Mouse (Mus musculus): ENCODE measurements around the gene Gjb6.

Gene Gjb6

DNA sequence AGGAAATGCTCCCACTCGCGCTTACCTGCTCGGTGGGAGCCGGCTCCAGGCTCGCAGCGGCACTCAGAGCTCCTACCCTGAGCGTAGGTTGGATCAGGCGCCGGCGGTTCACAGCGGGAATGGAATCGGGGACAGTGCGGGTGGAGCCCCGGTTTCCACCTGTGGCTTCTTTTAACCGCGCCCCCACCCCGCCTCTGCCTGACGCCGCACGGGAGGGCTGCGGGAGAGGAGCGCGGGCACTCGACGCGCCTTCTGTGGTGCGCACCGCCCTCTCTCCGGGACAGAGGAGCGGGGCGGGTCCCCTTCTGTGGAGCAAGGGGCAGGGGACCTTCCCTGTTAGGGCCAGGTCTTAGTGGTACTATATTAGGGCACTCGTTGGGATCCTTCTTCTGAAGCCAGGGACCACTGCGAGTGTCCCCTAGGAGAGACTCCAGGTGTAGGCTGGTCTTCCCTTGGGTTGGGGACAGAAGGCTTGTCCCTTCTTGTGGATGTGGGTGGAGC, at the start of gene Gjb6:
Gene Gjb6 (minus strand): TSS at position 451 of the 501 bp plus-strand sequence.
- DNase-seq (ENCODE audit: low read depth, low spot score) = no peak

DNA sequence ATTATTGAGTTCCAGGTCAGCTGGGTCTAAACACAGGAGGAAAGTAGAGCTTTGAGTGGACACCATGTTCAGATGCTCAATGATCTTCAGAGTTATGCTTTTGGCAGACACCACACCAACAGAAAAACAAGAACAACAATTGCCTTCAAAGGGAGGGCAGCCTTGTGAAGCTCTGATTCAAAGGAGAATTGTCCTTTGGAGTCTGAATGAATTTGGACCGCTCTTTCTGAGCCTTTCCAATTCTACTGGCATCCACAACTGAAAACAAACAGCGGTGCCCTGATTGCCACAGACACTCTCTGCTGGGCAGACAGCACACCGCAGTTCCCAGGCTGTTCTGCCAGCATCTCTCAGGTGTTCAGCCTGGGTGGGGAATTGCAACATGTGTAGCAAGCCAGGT, 32.1 kb upstream of the Gjb6 start:
- DNase-seq (ENCODE audit: low read depth, low spot score) = no peak

DNA sequence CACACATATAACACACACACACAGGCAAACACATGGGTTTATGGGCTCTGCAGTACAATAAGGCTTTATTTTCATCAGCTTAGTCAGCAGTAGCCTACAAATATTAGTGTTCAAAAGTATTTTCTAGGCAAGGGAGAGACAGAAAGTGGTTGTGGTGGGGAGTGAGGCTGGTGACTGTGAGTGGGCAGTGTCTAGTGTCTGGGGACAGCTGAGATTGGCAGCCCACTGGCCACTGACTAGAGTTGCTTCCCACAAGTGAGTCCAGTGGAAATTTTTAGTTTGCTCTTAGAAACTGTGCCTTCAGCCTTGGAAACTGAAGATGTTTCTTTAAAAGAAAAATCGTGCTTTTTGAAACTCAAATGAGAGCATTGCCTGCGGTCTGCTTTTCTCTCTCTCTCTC, 28.4 kb upstream of the Gjb6 start:
- no peak for DNase-seq (ENCODE audit: low read depth, low spot score)

DNA sequence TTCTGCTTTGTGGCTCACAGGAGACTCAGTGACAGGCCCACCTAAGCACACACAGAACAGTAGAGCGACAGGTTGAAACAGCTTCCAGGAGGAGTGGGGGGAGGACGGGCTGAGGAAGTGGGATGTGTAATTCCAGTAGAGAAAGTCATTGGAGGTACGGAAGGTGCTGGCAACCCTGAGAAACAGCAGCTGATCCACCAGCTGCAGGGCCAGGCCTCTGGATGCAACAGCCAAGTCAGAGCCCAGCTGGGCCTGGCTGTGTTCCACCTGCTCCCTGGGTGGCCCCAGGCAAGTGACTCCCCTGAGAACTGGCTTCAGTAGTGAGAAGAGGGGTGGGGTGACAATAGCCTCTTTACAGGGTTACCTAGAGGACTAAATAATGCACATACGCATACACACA, 27.8 kb upstream of the Gjb6 start:
- no peak for DNase-seq (ENCODE audit: low read depth, low spot score)

DNA sequence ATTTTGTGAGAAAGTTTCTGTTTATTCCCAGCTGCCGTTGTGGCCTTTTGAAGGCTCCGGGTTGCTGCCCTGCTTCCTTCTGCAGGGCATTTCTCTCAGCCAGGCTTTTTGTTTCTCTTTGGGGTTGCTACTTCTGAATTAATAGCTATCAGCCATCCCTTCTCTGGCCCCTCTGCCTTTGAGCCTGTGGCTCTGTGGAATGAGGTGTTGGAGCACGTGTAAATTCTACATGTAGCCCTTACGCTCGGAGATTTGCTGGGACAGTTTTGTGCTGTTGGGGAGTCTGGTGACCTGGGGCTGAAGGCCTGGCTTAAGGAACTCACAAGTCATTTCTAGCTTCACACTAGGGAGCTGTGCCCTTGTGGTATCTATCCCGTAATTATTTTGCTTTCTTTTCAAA, 21.5 kb upstream of the Gjb6 start:
- no peak for DNase-seq (ENCODE audit: low read depth, low spot score)

DNA sequence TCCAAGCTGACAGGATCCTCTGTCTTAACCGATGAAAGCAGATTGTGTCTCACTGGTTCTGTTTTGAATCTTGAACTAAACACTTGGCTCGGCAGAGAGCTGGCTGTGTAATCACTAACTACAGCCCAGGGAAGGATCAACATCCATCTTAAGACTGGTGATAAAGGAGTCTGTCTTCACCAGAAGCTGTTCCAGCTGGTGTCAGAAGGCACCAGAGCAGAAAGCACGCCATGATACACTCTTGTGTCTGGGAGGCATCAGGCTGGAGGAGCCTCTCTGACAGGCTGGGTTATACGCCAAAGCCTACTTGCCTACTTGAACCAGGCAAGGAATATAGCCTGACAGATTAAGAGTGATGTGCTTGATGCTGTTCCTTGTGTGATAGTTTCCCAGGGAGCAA, 12.3 kb upstream of the Gjb6 start:
- DNase-seq (ENCODE audit: low read depth, low spot score) = no peak

DNA sequence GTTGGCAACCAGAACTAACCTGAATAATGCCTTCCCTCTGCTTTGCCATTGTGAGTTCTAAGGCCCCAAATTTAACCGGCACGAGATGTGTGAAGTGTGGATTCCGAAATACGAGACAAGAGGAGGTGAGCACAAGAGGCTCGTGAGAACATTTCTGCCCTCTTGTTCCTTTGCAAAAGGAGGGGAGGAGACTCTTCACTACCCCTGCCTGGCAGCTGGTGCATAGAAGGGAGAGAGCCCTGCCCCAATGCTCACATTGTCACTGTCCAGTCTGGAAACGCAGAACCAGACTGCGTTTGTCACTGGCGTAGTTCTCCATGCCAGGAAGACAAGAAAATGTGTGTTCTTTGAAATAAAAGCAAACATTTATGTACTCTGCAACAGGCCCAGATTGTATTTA, 1.9 kb upstream of the Gjb6 start:
- DNase-seq (ENCODE audit: low read depth, low spot score) = no peak

DNA sequence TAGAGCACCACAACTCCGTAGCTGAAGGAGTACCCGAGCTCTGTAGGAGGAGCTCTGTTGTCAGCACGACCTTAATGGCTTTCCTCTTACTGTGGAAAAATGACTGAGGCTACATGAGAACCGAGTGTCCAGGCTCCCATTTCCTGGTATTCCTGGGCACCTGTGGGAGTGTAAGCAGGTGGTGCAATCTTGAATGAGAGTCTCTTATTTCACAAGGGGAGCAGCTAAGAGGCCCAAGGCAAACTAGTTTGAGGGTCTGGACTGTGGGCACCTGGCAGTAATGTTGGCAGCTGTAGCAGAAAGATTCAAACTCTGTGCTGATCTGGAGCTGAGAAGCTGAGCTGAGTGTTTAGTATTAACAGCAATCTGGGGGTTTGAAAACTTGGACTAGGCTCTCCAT, 6.0 kb downstream of the Gjb6 start:
- DNase-seq (ENCODE audit: low read depth, low spot score) = no peak

DNA sequence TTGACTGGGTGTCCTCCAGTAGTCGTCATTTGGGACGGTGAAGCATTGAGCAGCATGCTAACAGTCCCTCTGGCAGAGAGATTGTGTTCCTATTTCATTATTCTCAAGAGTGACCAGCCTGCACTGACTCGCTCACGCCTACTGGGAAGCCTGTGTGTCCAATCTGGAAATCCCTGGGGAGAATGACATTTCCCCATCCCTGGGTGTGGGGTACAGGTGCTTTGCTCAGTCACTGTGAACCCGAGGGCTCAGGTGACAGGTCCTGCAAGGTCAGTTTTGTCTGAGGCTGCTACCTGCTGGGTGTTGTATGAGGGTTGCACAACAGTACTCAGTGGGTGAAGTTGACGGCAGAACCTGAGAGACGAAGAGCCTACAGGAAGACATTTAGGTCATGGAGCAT, 11.1 kb downstream of the Gjb6 start:
- no peak for DNase-seq (ENCODE audit: low read depth, low spot score)

DNA sequence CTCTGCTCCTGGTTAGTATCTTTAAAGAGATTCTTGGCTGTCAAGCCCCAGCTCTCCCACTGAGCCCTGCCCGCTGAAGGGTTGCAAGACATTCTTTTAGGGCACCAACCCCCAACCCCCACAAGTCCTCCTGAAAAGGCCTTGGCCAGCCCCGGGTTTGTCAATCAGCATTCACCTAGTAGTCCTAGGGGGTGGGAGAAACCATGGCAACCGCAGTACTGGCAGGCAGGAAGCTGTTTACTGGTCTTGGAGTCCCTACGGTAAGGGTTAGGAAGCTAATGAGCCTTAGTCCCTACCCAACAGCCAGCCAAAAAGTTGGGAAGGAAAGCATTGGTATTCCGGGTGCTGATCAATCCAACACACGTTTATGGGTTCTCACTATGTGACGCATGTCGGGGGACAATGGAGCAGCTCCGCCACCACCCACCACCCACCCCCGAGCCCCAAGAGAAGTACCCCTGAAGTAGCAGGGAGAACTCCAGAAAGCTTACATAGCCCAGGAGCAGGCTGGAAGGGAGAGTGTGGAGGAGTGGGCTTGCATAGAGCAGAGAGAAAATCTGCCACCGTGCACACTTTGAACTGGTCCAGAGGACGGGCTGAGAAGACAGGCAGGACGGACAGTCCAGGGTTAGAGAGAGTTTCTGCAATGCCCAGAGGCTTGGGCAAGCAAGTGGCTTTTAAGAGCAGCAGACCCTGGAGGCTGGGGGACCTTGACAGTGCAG, 17.4 kb downstream of the Gjb6 start, which contains the start of gene Gm4491:
Gene Gm4491 (minus strand): TSS at position 61 of the 722 bp plus-strand sequence.
- no peak for DNase-seq (ENCODE audit: low read depth, low spot score)

DNA sequence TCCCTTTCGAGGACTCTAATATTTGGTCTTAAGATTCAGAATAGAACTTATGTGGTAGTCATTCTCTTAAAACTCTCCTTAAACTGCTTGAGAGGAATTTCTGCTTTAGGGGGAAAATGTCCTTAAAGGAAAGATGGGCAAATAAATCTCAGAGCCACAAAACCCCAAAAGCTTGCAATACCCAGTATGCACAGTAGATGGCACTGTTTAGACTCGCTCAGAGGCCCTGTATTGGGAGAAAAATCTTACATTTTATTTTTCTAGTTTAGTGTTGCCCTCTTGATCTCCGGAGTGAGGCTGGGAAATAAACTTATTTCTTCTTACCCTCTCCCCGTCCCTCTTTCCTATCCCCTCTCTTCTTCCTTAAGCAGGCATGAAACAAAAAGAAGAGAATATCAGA, 24.2 kb downstream of the Gjb6 start:
- peak; percentile 27 for DNase-seq (ENCODE audit: low read depth, low spot score)

DNA sequence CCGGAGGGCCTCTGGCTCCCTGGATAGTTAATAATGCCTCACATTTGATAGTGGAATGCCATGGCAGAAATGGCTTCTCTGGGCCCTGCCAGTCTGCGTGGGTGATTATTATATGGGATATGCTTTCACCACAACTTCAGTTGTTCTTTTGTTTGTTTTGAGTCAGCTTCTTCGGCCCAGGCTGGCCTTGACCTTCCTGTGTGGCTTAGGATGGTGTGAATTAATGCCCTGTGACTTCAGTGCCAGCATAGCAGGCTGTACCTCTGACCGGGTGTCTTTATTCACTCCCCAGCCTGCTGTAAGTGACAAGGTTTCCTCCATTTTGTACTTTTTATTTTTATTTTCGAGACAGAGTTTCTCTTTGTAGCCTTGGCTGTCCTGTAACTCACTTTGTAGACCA, 25.5 kb downstream of the Gjb6 start:
- DNase-seq (ENCODE audit: low read depth, low spot score) = no peak

DNA sequence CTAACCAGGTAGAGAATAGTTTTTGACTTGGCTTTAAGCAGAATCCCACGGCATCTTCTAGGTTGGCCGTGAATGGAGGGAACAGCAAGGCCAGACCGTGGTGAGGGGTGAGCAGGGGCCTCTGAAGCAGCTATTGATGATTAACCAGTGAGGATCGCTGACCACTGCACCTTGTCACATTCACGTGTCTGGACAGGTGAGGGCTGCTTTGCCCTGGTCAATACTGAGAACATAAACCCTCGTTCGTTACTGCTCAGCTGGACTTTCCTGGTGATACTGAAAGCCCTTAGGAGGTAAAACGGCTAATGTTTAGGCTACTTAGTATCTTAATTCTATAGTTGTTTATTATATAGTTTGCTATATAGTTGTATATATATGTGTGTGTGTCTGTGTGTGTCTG, 26.3 kb downstream of the Gjb6 start:
- DNase-seq (ENCODE audit: low read depth, low spot score) = no peak

DNA sequence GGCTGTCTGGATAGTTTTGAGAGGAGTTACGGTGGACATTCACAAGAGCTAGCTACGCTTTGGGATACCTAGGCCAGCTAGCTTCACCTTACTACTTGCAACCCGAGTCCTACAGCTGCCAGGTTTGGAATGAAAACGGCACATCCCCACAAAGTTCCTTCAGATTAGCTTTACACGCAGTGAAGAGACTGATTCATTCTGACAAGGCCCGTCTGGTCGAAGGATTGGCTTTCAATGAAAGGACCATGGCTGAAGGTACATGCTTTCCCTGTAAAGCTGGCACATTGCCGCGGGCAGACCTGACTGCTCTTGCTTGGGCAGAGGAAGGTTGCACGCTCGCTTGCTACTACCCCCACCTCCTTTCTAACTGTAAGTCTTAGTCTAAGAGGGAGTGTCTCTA, 27.7 kb downstream of the Gjb6 start:
- DNase-seq (ENCODE audit: low read depth, low spot score) = no peak

DNA sequence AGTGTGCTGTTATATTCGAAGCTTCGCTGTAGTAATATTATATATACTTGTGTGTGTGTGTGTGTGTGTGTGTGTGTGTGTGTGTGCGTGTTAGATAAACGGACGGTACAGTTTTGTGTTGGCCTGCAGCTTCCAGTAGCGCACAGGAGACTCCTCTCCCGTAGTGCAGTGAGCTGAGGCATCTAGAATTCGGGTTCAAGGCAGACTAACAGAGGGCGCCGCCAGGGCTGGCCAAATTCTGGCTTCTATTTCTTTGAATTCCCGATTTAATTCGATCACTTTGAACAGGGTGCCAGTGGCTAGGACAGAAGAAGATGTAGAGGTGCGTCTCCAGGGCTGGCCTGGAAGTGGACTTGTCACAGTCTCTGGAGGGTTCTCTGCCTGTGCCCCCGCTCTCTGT, 28.3 kb downstream of the Gjb6 start:
- no peak for DNase-seq (ENCODE audit: low read depth, low spot score)

DNA sequence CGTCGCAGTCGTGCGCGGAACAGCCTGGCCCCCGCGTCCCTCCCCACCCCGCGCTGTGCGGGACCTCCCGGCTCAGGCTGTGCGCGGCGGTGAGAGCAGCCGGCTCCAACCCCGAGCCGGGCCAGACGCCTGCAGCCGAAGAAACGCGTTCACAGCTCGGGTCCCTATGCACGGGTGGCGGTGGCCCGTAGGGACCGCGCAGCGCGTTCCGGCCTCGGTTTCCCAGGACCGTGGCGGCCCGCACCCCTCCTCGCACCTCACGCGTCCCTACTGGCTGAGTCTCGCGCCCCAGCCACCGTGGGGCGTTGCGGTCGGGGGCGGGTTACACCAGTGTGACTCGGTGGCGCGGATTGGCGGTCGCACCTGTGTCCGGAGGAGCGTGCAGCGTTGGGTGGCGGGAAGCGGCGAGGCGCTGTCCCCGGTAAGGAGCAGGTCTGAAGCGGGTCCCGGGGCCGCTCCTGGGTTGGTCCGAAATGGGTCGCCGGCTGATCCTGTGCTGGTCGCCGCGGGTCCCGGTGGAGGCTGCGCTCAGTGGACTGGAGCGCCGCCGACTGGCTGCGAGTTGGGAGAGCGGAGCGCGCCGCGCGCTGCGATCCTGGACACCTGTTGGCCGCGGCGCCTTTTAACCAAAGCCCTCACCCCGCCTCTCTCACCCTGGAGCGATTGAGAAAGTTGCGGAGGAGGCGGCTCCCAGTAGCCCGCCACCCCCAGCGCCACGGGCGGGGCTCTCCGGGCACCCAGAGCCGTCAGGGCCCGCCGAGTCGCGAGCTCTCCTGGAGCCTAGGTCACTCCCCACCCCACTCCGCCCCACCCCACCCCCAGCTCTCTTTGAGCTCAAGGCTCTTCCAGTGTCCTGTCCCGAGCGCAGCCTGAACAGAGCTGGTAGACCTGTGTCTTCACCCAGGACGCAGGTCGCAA, 29.0 kb downstream of the Gjb6 start, which contains the start of gene Gjb2:
Gene Gjb2 (minus strand): TSS at position 597 of the 918 bp plus-strand sequence.
- DNase-seq (ENCODE audit: low read depth, low spot score) = no peak

DNA sequence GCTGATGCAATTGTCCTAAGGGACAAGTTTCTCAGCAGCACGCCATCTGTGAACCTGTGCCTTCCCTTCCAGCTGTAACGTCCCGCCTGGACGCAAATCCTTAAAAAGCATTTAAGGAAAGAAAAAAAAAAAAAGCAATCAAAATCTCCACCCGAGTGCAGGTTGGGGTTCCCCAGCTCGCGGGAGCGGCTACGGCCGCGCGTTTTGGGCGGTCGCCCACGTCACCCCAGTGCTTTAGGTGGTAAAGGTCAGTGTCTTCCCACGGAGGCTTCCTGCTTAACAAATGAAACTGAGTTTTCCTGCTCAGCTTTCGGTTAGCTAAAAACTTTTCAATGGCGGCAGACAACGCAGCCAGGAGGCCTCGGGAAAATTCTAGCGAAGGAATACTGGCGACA, 29.7 kb downstream of the Gjb6 start:
- no peak for DNase-seq (ENCODE audit: low read depth, low spot score)

DNA sequence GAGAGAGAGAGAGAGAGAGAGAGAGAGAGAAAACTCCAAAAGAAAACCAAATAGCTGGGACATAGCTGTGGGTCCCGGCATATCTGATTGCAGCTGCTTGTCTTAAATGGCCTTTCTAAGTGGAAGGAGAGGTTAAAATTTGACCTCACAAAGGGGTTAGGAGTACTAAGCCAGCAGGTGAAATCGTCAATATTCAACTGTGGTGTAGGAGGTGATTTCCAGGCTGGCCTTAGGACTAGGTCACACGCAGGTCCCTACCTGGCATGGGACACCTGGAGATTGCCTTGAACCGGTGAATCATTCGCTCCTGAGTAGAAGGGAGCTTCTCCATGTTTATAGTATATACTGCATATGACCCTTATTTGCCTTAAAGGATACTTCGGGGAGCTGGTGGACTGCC, 30.3 kb downstream of the Gjb6 start:
- DNase-seq (ENCODE audit: low read depth, low spot score) = no peak

DNA sequence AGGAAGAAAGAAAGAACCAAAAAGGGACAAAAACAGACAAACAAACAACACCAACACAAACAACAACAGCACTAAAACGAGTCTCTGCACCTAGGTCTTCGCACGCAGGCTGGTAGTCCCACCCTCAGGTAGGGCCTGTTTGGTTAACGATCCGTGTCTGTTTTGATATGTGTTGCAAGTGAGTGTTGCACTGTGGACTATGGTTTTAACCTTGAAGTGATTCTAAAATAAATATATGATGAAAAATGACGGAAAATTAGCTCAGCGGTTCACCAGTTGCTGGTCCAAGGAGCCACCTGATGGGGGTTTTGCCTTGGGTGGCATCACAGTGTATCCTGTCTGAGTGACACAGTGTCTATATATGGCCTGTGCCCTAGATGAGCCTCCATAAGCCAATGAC, 31.8 kb downstream of the Gjb6 start:
- no peak for DNase-seq (ENCODE audit: low read depth, low spot score)

DNA sequence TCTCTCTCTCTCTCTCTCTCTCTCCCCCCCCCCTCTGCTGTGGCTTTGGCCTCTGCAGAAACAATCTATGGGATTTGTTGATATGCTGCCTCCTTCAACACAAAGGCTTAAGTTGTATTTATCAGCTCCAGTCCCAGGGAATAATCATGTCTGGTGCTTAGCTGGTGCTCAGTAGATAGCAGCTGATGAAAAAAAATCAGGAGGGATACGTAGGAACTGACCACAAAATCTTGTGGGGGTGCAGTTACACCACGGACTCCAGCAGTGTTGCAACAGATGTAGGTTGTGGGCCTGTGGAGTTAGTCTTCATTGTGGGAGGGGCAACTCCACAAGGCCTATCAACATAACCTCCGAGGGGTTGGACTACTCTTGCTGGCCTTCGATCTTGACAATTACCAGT, 37.6 kb downstream of the Gjb6 start:
- DNase-seq (ENCODE audit: low read depth, low spot score) = no peak

DNA sequence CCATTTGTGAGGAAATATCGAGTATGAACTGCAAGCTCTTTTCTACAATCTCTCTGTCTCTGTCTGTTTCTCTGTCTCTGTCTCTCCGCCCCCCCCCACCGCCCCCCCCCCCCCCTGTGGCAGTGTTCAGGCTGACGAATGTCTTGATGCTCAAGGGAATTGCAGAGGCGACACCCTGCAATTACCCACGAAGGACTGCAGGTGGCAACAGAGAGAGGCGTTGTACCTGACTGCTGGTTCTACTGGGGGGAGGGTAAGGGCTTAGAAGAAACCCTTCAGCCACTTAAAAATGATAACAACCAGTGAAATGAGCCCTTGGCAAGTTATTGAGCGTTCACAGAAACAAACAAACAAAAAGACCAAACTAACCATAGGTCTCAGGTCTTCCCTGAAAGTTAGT, 40.4 kb downstream of the Gjb6 start:
- DNase-seq (ENCODE audit: low read depth, low spot score) = no peak

DNA sequence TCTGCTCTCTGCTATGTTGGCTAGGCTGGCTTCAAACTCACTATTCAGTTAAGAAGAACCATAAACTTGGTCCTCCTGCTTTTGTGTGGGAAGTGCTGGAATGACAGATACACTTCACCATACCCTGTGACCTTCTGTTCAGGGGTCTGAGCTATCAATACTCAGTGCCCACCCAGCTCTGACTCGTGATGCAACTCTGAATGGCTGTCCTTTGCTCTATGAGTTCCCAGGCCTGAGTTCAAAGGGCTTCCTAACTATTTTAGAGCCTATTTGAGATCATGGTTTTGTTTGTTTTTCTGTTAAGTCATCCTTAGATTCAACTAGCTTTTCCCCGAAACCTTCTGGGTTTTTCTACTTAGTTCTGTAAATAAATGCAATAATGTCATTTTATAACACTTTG, 43.4 kb downstream of the Gjb6 start:
- DNase-seq (ENCODE audit: low read depth, low spot score) = no peak

DNA sequence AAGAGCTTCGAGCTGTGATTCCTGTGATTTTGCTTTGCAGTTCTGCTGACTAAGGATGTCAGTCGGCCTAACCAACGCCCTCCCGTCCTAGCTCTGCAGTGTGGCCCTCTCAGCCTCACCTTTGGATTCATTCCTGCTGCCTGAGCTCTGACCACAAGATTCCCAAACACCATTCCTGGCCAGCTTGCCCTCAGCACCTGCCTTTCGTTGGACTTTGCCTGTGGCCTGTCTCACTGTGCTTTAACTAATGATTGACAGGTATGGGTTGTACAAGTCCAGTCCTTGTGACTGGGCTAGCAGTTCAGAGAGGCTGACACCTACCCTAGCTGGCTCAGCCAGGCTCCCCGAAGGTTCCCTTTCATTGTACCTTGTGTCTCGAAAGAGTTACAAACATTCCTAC, 44.3 kb downstream of the Gjb6 start:
- no peak for DNase-seq (ENCODE audit: low read depth, low spot score)

Measured in c-Kit-negative CD71-positive TER-119-positive erythroid progenitor cells, embryonic 14.5 days (primary cell).